Mouse (Mus musculus) lung, postnatal 0 days (tissue): ENCODE data around the gene Kif5a. TPM values are rescaled to one million over a fixed set of nuclear protein-coding genes. Genes with fewer than 3 reads are reported as not detected.
"Not testable (repeated sequence)": the region's sequence is repeated elsewhere in the genome, so short reads cannot be mapped to it uniquely, and the experiment has no call there.

Source experiments
- ATAC-seq: fragments of 200-750 bp; cut with Nextera tagmentation; 2 replicates; pipeline ENCODE4 v1.8.0; 2017; ENCODE audit warnings: moderate library complexity
- DNase-seq: peaks from one replicate; pipeline ENCODE4 v3.0.0-alpha.2; 2016; ENCODE audit warnings: low spot score
- H3K27ac ChIP-seq: fragments of 300-500 bp; sonication (generic); 2 replicates; pipeline ENCODE4 v1.5.1; 2014; ENCODE audit warnings: antibody characterized with exemption, mild to moderate bottlenecking, low read length, mixed read lengths
- H3K27me3 ChIP-seq: fragments of 300-500 bp; sonication (generic); replicated peaks from 2 replicates; pipeline ENCODE4 v1.6.1; 2014; ENCODE audit warnings: low read length, mixed read lengths; ENCODE audit not compliant: insufficient read depth
- H3K36me3 ChIP-seq: fragments of 300-500 bp; sonication (generic); 2 replicates; pipeline ENCODE4 v1.6.1; 2014; ENCODE audit warnings: low read length, mixed read lengths; ENCODE audit not compliant: insufficient read depth
- H3K4me1 ChIP-seq: fragments of 300-500 bp; sonication (generic); 2 replicates; pipeline ENCODE4 v1.6.1; 2014; ENCODE audit warnings: antibody characterized with exemption, low read depth, low read length, mixed read lengths; ENCODE audit not compliant: insufficient read depth
- H3K4me2 ChIP-seq: fragments of 300-500 bp; sonication (generic); replicated peaks from 2 replicates; pipeline ENCODE4 v1.6.1; 2014; ENCODE audit warnings: low read depth, mild to moderate bottlenecking, low read length, moderate library complexity, mixed read lengths
- H3K4me3 ChIP-seq: fragments of 300-500 bp; sonication (generic); 2 replicates; pipeline ENCODE4 v1.5.1; 2014; ENCODE audit warnings: low read depth, low read length
- H3K9ac ChIP-seq: fragments of 300-500 bp; sonication (generic); replicated peaks from 2 replicates; pipeline ENCODE4 v1.6.1; 2014; ENCODE audit warnings: low read depth, mild to moderate bottlenecking
- H3K9me3 ChIP-seq: fragments of 300-500 bp; sonication (generic); 2 replicates; pipeline ENCODE4 v1.6.1; 2016; ENCODE audit warnings: low read length, mixed read lengths
- CTCF ChIP-seq: IDR thresholded peaks from 2 replicates; pipeline ENCODE4 v1.5.1; 2016; ENCODE audit warnings: antibody characterized with exemption, mild to moderate bottlenecking
- EP300 ChIP-seq: IDR thresholded peaks from 2 replicates; pipeline ENCODE4 v1.6.1; 2016; ENCODE audit warnings: antibody characterized with exemption, mild to moderate bottlenecking, control low read depth
- WGBS: fragments of 180-500 bp; shearing (Covaris S2); extraction: QIAGEN DNeasy Blood & Tissue Kit; methylation state at CpG from one replicate; pipeline ENCODE4 v1.1.7; 2014; 5-methylcytosine and 5-hydroxymethylcytosine counted together
- polyA plus RNA-seq: library from polyadenylated mRNA; unstranded; fragments of >200 nt; fragmentation: Nextera tagmentation; extraction: Ambion mirVana; gene quantifications from 2 replicates; pipeline ENCODE4 v1.2.1, GENCODE M21; 2015

Kif5a gene
- polyA plus RNA-seq: 0.12 and 0.25 TPM in 2 replicates

DNA sequence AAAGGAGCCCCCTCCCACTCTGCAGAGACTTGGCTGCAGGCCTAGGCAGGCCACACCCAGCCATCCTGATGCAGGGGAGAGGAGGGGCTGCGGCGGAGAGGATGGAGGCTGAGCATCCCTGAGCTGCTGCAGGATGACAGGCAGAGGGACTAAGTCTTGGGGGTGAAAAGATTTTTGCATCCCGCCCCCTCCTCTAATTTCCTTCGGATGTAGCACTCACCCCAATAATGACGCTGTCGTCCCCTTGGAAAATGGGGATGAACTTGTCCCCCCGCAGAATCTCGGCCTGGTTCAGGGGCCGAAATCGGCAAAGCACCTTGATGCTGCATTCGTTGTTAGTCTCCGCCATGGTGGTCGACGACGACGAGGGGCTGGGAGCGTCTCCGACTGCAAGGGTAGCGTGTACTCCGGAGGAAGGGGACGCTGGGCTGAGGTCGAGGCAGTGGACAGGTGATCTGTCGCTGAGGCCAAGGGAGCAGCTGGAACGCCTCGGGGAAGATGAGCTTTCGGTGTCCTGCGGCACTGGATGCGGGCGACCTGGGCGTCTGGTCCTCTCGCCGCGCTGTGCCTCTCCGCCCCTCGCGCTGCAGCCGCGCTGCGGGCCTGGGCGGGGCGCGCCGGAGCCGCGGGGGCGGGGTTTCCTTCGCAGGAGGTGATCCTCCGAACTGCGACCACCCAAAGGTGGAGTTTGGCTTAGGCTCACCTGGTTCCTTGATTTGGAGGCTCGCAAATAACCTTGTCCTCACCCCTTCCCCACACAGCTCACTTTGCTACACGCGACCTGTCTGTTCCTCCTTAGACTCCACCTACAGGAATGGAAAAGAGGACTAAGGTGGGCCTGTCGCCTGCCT is at the start of gene Kif5a:
Gene Kif5a, minus strand, starts transcription at position 801 of the 851 bp plus-strand sequence.
- DNase-seq: no peak
- Histone ChIP-seq H3K27ac (no peak within 1 kb of the TSS), H3K9ac (no peak within 1 kb of the TSS), H3K4me2 (peak within 1 kb of the TSS; percentile 60), H3K36me3 (no peaks in the 10 kb centered on the region), H3K4me1 (peaks cover 4% of the 10 kb centered on the region; the same call in 1 of the 2 replicates), H3K9me3 (no peaks in the 10 kb centered on the region), H3K27me3 (peaks cover 7% of the 10 kb centered on the region; the same call in 1 of the 2 replicates), H3K4me3 (peak within 1 kb of the TSS; percentile 37)
- no peak for TF ChIP-seq CTCF
- TF ChIP-seq EP300: no peak
- ATAC-seq: no peak
- WGBS: 2% methylated on average over 49 of the region's 53 CpGs

- Histone ChIP-seq H3K9ac (no peak overlapping the region), H3K27ac (no peak overlapping the region), H3K9me3 (no peaks in the 10 kb centered on the region), H3K4me2 (no peak overlapping the region), H3K4me1 (0 out of 2 replicates have a peak, but pooled peaks cover 3% of the 10 kb centered on the region), H3K27me3 (no peaks in the 10 kb centered on the region), H3K36me3 (peaks cover 3% of the 10 kb centered on the region; the same call in 1 of the 2 replicates), H3K4me3 (no peak overlapping the region)
- TF ChIP-seq CTCF (no peak), EP300 (no peak)
- 52% methylated on average over 4 of the region's 4 CpGs for WGBS
- ATAC-seq (no peak), DNase-seq (peak; percentile 21)
These were observed 49.7 kb upstream of the Kif5a start for GRCm38 (mm10) chr10:127312858-127313257.

GRCm38 (mm10) chr10:127312356-127312676 is 49.2 kb upstream of the Kif5a start:
- ATAC-seq (peak; percentile 66), DNase-seq (peak; percentile 91)
- H3K27me3 ChIP-seq: no peaks in the 10 kb centered on the region
- TF ChIP-seq CTCF (peak; percentile 92), EP300 (peak; percentile 44; the same call in 1 of the 2 replicates)
- WGBS: 2% methylated on average over 4 of the region's 4 CpGs
- peak overlapping the region; percentile 75 for H3K27ac ChIP-seq
- 0 out of 2 replicates have a peak, but pooled peaks cover 3% of the 10 kb centered on the region for H3K4me1 ChIP-seq
- peak overlapping the region; percentile 80 for H3K4me3 ChIP-seq
- peak overlapping the region; percentile 77; the same call in 1 of the 2 replicates for H3K9ac ChIP-seq
- H3K36me3 ChIP-seq: peaks cover 9% of the 10 kb centered on the region; the same call in 1 of the 2 replicates
- no peaks in the 10 kb centered on the region for H3K9me3 ChIP-seq
- H3K4me2 ChIP-seq: peak overlapping the region; percentile 78

DNA sequence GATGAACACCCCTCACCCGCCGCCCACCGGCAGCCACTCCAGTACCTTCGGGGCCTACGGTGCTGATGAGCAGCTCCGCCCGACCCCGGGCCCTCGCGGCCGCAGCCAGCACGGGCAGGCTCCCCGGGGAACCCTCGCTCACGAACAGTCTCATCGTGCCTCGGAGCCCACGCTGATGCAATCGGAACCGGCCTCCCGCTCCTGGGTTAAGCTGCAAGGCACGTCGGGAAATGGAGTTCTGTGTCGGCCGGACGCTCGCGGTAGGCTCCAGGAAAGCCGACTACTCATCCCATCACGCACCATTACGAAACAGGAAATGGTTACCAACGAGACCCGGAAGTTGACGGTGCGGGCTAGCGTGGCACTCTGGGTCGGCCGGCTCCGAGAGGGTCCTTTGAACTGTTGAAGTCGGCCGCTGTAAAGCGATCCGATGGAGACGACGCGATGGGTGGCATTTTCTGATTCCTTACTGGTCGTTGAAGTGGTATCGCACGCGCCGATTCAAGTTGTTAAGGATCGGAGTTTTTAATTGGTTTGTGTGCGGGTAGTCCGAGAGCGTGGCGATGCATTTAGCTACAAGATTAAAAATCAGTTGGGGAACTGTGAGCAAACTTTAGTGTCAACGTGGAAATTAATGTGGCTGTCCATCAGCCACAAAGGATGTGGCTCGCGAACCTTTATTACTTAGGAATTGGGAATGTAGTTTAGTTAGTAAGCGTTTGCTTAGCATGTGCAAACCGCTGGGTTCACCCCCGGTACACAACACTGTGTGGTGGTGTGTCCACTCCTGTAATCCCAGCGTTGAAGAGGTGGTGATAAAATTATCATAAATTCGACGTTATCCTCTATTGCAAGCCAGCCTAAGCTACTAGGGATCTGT is 48.6 kb upstream of the Kif5a start, which contains the start of gene Mars:
Gene Mars, minus strand, starts transcription at position 311 of the 880 bp plus-strand sequence.
- DNase-seq (peak; percentile 99), ATAC-seq (peak; percentile 98)
- WGBS: 1% methylated on average over 65 of the region's 65 CpGs
- Histone ChIP-seq H3K4me1 (0 out of 2 replicates have a peak, but pooled peaks cover 3% of the 10 kb centered on the region), H3K9me3 (no peaks in the 10 kb centered on the region), H3K4me3 (peak within 1 kb of the TSS; percentile 80), H3K4me2 (peak within 1 kb of the TSS; percentile 78), H3K27ac (peak within 1 kb of the TSS; percentile 75), H3K9ac (peak within 1 kb of the TSS; percentile 77), H3K36me3 (peaks cover 10% of the 10 kb centered on the region; the same call in 1 of the 2 replicates), H3K27me3 (no peaks in the 10 kb centered on the region)
- TF ChIP-seq EP300 (0 out of 2 replicates have a peak, but pooled peaks have one; percentile 2), CTCF (no peak)

DNA sequence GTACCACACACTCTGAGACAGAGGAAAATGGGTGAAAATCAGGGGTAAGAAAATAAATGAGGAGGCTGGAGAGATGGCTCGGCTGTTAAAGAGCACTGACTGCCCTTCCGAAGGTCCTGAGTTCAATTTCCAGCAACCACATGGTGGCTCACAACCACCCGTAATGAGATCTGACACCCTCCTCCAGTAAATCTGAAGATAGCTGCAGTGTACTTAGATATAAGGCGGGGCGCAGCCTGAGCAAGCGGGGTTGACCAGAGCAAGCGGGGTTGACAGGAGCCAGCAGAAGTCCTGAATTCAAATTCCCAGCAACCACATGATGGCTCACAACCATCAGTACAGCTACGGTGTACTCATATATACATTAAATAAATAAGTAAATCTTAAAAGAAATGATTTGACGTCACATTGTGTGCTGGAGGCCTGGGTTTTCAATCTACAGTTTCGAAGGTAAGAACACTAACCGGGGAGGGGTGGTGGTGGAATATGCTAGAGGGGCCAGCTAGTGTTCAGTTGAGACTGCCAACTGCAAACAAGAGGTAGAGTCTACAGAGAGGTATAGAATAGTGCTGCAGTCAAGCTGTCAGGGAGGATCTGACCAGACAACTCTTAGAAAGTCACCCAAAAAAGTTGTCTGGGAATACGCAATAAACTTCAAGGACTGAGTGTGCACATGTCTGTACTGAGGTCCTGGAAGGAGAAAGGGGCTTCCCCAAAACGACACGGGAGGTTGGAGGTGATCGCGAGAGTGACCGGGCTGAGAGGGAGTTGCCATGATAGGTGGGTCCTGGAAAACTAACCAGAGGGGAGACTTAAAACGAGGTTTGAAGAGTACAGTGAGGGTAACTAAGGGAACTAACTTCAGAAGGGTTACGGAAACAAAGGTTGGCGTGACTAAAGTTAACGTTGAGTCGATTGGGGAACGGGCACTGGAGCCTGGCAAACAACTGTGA is 47.7 kb upstream of the Kif5a start:
- peak overlapping the region; percentile 78 for H3K4me2 ChIP-seq
- H3K9ac ChIP-seq: peak overlapping the region; percentile 77
- H3K4me3 ChIP-seq: peak overlapping the region; percentile 80
- 30% methylated on average over 23 of the region's 23 CpGs for WGBS
- 0 out of 2 replicates have a peak, but pooled peaks cover 3% of the 10 kb centered on the region for H3K4me1 ChIP-seq
- no peaks in the 10 kb centered on the region for H3K27me3 ChIP-seq
- H3K27ac ChIP-seq: peak overlapping the region; percentile 75
- peak; percentile 67 for ATAC-seq
- TF ChIP-seq EP300 (no peak), CTCF (no peak)
- peak; percentile 89 for DNase-seq
- H3K9me3 ChIP-seq: no peaks in the 10 kb centered on the region
- H3K36me3 ChIP-seq: peaks cover 13% of the 10 kb centered on the region; the same call in 1 of the 2 replicates

DNA sequence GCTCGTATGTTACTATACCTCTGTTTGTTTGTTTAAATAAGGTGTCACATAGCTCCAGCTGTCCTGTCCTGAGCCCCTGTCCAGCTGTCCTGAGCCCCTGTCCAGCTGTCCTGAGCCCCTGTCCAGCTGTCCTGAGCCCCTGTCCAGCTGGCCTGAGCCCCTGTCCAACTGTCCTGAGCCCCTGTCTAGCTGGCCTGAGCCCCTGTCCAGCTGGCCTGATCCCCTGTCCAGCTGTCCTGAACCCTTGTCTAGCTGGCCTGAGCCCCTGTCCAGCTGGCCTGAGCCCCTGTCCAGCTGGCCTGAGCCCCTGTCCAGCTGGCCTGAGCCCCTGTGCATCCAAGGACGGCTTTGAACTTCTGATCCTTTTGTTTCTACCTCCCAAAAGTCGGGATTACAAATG is 46.0 kb upstream of the Kif5a start:
- H3K27ac ChIP-seq, H3K27me3 ChIP-seq, H3K4me3 ChIP-seq, H3K4me1 ChIP-seq, ATAC-seq, DNase-seq, H3K9ac ChIP-seq, H3K9me3 ChIP-seq, H3K4me2 ChIP-seq: not testable (repeated sequence)
- WGBS: 82% methylated on average over 3 of the region's 3 CpGs
- H3K36me3 ChIP-seq: peaks cover 22% of the 10 kb centered on the region; the same call in 1 of the 2 replicates
